Mouse (Mus musculus): ENCODE results near the gene Slc35c2. TPM values are rescaled to one million over a fixed set of nuclear protein-coding genes. Genes with fewer than 3 reads are reported as not detected.

Slc35c2 gene
- polyA plus RNA-seq, 1 experiment from 2014 or later = 135 TPM

Other genes with a start within 250 kb of the Slc35c2 start
- gene Cd40, start 232.2 kb downstream of the Slc35c2 start, polyA plus RNA-seq (2015; fragmentation: Nextera tagmentation; extraction: Ambion mirVana) = 7.6 and 9.7 TPM in 2 replicates
- not detected in 2 replicates for gene 1700025C18Rik, start 197.1 kb downstream of the Slc35c2 start, polyA plus RNA-seq (2015; fragmentation: Nextera tagmentation; extraction: Ambion mirVana)
- 0.40 and 0.50 TPM in 2 replicates for gene Cdh22, start 53.0 kb downstream of the Slc35c2 start, polyA plus RNA-seq (2015; fragmentation: Nextera tagmentation; extraction: Ambion mirVana)
- gene Elmo2, start 38.6 kb upstream of the Slc35c2 start, polyA plus RNA-seq (2015; fragmentation: Nextera tagmentation; extraction: Ambion mirVana) = 63.5 and 67.2 TPM in 2 replicates
- gene Zfp663, start 80.9 kb upstream of the Slc35c2 start, polyA plus RNA-seq (2015; fragmentation: Nextera tagmentation; extraction: Ambion mirVana) = 0.45 and 0.64 TPM in 2 replicates
- 3.6 TPM in 2 replicates for gene Zfp334, start 100.4 kb upstream of the Slc35c2 start, polyA plus RNA-seq (2015; fragmentation: Nextera tagmentation; extraction: Ambion mirVana)
- gene Ocstamp, start 112.5 kb upstream of the Slc35c2 start, polyA plus RNA-seq (2015; fragmentation: Nextera tagmentation; extraction: Ambion mirVana) = 1.1 TPM in 2 replicates
- 0.40 and 0.56 TPM in 2 replicates for gene Slc13a3, start 185.4 kb upstream of the Slc35c2 start, polyA plus RNA-seq (2015; fragmentation: Nextera tagmentation; extraction: Ambion mirVana)
- 23.6 and 23.8 TPM in 2 replicates for gene Trp53rka, start 205.5 kb upstream of the Slc35c2 start, polyA plus RNA-seq (2015; fragmentation: Nextera tagmentation; extraction: Ambion mirVana)
- 4.0 and 5.3 TPM in 2 replicates for gene Slc2a10, start 215.9 kb upstream of the Slc35c2 start, polyA plus RNA-seq (2015; fragmentation: Nextera tagmentation; extraction: Ambion mirVana)